Mouse (Mus musculus): ENCODE data around the gene Hist1h4i.

Gene Hist1h4i

DNA sequence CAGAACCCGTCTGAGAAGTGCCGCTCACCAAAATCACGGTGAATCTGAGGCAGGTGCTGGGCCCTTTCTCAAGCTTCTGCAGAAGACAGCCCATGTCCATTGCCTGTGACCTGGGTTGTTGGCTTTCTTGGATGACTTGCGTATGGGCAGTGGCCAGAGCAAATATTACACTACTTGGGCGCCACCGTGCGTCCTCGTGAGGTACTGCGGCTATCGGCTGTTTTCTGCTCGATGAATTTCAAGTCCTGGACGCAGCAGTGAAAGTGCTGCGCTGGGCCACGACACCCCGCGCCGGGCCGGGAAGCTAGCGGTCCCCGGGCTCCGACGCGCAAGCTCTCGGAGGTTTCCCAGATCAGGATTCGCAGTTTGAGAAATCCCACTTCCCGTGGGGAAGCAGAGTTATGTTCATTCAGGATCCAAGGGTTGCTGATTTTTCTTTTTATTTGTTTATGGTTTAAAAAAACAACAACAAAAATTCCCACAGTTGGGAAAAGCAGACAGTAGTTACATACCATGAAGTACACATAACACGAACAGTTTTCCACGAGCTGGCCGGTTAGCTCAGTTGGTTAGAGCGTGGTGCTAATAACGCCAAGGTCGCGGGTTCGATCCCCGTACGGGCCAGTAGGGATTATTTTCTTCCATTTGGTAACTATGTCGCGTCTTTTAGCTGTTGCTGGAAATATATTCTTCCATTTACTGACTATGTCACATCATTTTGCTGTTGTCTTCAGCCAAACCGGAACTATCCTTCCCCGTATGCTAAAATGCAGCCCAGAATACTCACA lies 12.3 kb downstream of the Hist1h4i start:
- CTCF ChIA-PET: interaction anchor here (0.6 to 2.0 kb wide), 16 partner anchors 14 to 1373 kb away, joined by 3 to 10 read pairs (median 4); partner anchors contain the start of gene Pom121l2 (in 1 of the 4)
- POLR2A ChIA-PET: interaction anchor here in 3 of 4 experiments (0.6 to 10.4 kb wide), 40 partner anchors 9 to 1722 kb away, joined by 3 to 225 read pairs (median 4); partner anchors contain the start of genes Hist1h2ag (in 3 of the 3), Hist1h2bj (in 3 of the 3), Hist1h4i (in 2 of the 3) and Pom121l2 (in 2 of the 3)

GRCm38 (mm10) chr13:22026058-22027031 lies 14.8 kb downstream of the Hist1h4i start:
- POLR2A ChIA-PET: interaction anchor here in 3 of 4 experiments (0.6 to 1.2 kb wide), 13 partner anchors 8 to 108 kb away, joined by 3 to 7 read pairs (median 4); partner anchors contain the start of genes Hist1h2ah (in 3 of the 3) and Hist1h2bk (in 3 of the 3)
- CTCF ChIA-PET: no interaction called here

- POLR2A ChIA-PET: interaction anchor here (0.6 to 5.4 kb wide), 31 partner anchors 9 to 1548 kb away, joined by 3 to 31 read pairs (median 4); partner anchors contain the start of genes Hist1h2ag (in 3 of the 4), Hist1h2ah (in 3 of the 4), Hist1h2bj (in 3 of the 4) and Hist1h2bk (in 3 of the 4)
- CTCF ChIA-PET: interaction anchor here (0.6 to 1.0 kb wide), 7 partner anchors 27 to 1409 kb away, joined by 3 to 9 read pairs (median 3); no protein-coding TSS in a partner anchor
These were observed 18.9 kb downstream of the Hist1h4i start for GRCm38 (mm10) chr13:22022241-22022640.

GRCm38 (mm10) chr13:22021581-22021980 lies 19.6 kb downstream of the Hist1h4i start:
- POLR2A ChIA-PET: interaction anchor here in 3 of 4 experiments (0.6 to 5.4 kb wide), 27 partner anchors 10 to 1549 kb away, joined by 3 to 31 read pairs (median 4); partner anchors contain the start of genes Hist1h2ag (in 3 of the 3), Hist1h2ah (in 3 of the 3), Hist1h2bj (in 3 of the 3) and Hist1h2bk (in 3 of the 3)
- CTCF ChIA-PET: interaction anchor here in 3 of 4 experiments (0.5 to 1.0 kb wide), 4 partner anchors 26 to 1380 kb away, joined by 3 to 4 read pairs (median 3); no protein-coding TSS in a partner anchor

GRCm38 (mm10) chr13:22020901-22021339 lies 20.2 kb downstream of the Hist1h4i start:
- CTCF ChIA-PET: interaction anchor here in 1 of 4 experiments (0.5 kb wide), 1 partner anchor 821 kb away, joined by 3 read pairs; no protein-coding TSS in a partner anchor
- POLR2A ChIA-PET: interaction anchor here in 3 of 4 experiments (0.6 to 5.4 kb wide), 15 partner anchors 13 to 1380 kb away, joined by 3 to 31 read pairs (median 4); partner anchors contain the start of genes Hist1h2ah (in 3 of the 3), Hist1h2bk (in 3 of the 3), Hist1h2ag (in 2 of the 3) and Hist1h2bj (in 2 of the 3)

DNA sequence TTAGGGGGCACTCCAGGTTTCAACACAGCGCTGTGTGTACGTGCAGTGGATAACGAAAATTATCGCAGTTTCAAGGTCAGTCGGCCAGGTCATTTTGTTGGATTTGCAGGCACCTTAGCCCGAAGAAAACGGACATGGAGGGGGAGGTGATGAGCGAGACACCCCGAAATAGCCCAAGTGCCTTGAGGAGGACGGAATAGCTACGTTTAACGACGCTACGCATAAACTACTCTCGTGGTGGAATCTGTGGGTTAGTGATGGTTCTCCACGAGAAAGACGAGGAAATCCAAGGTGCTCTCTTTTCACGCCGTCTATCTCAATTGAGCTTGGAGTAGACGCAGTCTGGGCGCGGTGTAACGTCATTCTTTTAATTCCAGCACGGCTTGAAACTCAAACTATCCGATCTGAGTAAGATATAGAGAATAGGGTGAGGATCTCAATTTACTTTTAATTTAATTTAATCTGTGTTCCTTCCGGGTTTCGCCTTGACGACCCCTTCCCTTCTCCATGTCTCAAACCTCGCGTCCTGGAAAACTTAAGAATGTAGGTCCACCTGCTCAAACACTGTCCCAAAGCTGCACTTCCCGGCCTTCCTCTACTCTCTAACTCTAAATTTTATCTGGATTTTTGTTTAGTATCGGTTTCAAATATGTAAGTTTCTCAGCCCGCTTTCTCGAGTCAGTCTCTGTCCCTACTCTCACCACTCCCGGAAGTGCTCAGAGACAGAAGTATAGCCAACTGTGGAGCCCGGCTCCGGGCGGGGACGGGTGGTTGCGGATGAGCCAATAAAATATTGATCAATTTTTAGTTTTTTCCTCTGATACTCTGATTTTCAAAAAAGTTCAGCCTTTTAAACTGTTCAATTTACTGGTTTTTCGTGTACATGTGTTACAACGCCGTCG lies 21.0 kb downstream of the Hist1h4i start:
- CTCF ChIA-PET: no interaction called here
- POLR2A ChIA-PET: interaction anchor here (0.6 to 7.4 kb wide), 24 partner anchors 11 to 1535 kb away, joined by 3 to 47 read pairs (median 4); partner anchors contain the start of genes Hist1h2ah (in 3 of the 4), Hist1h2bk (in 3 of the 4), Hist1h2ag (in 2 of the 4) and Hist1h2bj (in 2 of the 4)

DNA sequence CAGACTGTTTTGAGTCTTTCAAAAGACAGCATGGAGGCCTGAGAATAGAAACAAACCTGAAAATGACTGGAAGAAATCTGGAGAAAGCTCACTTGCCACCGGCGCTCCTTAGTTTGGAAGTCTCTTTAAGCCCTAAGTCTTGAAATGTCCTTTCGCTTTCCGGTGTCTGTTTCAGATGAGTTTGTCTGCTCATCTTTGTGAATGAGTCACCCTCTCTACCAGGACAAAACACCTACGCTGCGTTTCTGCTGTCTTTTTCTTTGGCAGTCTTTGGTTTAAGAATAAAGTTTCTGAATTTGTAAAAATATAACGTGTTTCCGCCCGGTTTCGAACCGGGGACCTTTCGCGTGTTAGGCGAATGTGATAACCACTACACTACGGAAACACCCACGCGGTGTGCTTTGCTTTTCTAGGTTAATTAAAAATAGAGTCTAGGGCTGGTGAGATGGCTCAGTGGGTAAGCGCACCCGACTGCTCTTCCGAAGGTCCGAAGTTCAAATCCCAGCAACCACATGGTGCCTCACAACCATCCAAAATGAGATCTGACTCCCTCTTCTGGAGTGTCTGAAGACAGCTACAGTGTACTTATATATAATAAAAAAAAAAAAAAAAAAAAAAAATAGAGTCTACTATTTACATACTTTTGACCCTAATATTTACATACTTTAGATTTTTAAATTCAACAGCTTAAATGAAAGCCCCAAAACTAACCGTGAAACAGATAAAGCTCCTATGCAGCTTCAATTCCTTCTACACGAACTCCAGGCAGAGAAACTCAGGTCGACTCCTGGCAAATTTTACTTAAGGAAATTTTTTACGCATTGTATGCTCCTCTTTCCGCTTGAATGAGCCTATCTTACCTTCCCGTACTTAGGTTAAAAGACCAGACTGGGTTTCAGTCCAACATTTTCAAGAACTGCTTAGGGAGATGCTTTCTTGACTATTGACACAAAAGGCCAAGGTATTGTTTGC lies 25.4 kb downstream of the Hist1h4i start:
- ChIA-PET CTCF (interaction anchor here in 2 of 4 experiments (0.5 to 1.7 kb wide), 5 partner anchors 10 to 107 kb away, joined by 3 to 4 read pairs (median 3); no protein-coding TSS in a partner anchor), POLR2A (interaction anchor here (0.9 to 7.4 kb wide), 16 partner anchors 8 to 236 kb away, joined by 3 to 47 read pairs (median 4); partner anchors contain the start of genes Hist1h1b (in 1 of the 4), Hist1h2ag (in 1 of the 4), Hist1h2ah (in 1 of the 4) and Hist1h2bj (in 1 of the 4))

DNA sequence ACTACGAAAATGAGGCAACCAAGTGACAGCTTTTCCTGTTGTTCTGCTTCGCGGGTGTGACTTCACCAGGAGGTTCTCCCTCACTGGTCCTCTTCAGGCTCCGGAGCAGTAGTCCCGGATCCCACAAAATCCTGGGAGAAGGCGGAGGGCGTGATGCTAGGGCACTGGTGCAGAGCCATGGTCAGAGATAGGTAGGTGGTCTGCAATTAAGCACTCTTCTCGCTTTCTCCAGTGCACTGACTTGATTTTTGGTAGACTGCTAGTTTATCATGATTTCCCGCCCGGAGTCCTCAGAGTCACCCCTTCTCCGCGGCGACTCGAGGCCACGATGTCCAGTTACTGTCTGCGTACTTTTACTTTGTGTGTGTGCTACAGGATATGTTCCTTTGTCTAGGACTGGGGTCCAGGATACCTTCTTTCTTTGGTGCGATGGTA lies 26.7 kb downstream of the Hist1h4i start:
- POLR2A ChIA-PET: interaction anchor here (0.7 to 7.4 kb wide), 14 partner anchors 8 to 1520 kb away, joined by 3 to 47 read pairs (median 4); partner anchors contain the start of genes Hist1h2af (in 1 of the 4), Hist1h2ag (in 1 of the 4), Hist1h2ah (in 1 of the 4) and Hist1h2bj (in 1 of the 4)
- CTCF ChIA-PET: interaction anchor here in 1 of 4 experiments (0.8 to 1.7 kb wide), 2 partner anchors 15 to 1387 kb away, joined by 3 to 4 read pairs; no protein-coding TSS in a partner anchor

GRCm38 (mm10) chr13:22013716-22014115 lies 27.4 kb downstream of the Hist1h4i start:
- ChIA-PET CTCF (interaction anchor here in 3 of 4 experiments (0.6 to 1.0 kb wide), 4 partner anchors 39 to 1388 kb away, joined by 3 read pairs; no protein-coding TSS in a partner anchor), POLR2A (interaction anchor here in 3 of 4 experiments (0.6 to 7.4 kb wide), 7 partner anchors 7 to 1520 kb away, joined by 3 to 47 read pairs (median 5); partner anchors contain the start of genes Hist1h2af (in 1 of the 3) and Hist1h2ah (in 1 of the 3))

- CTCF ChIA-PET: interaction anchor here in 1 of 4 experiments (0.7 kb wide), 1 partner anchor 73 kb away, joined by 3 read pairs; no protein-coding TSS in a partner anchor
- POLR2A ChIA-PET: interaction anchor here in 2 of 4 experiments (0.6 to 2.1 kb wide), 6 partner anchors 10 to 222 kb away, joined by 3 to 7 read pairs (median 4); partner anchors contain the start of genes Hist1h2an (in 1 of the 2) and Hist1h2bp (in 1 of the 2)
These were observed 31.5 kb downstream of the Hist1h4i start, which contains the start of gene Prss16 for GRCm38 (mm10) chr13:22009642-22010041. Prss16 (minus strand) TSS chr13:22009742.

- ChIA-PET CTCF (interaction anchor here in 1 of 4 experiments (0.5 kb wide), 1 partner anchor 1392 kb away, joined by 4 read pairs; no protein-coding TSS in a partner anchor), POLR2A (interaction anchor here in 2 of 4 experiments (1.1 to 3.9 kb wide), 6 partner anchors 9 to 35 kb away, joined by 3 to 22 read pairs (median 6); partner anchors contain the start of genes Hist1h2ag (in 1 of the 2) and Hist1h2bj (in 1 of the 2))
These were observed 32.5 kb downstream of the Hist1h4i start for GRCm38 (mm10) chr13:22008707-22009106.

- ChIA-PET POLR2A (interaction anchor here in 2 of 4 experiments (0.7 to 4.0 kb wide), 8 partner anchors 9 to 36 kb away, joined by 3 to 47 read pairs (median 6); partner anchors contain the start of genes Hist1h2ag (in 2 of the 2), Hist1h2bj (in 2 of the 2) and Pom121l2 (in 1 of the 2)), CTCF (no interaction called here)
These were observed 33.3 kb downstream of the Hist1h4i start for GRCm38 (mm10) chr13:22007872-22008271.

DNA sequence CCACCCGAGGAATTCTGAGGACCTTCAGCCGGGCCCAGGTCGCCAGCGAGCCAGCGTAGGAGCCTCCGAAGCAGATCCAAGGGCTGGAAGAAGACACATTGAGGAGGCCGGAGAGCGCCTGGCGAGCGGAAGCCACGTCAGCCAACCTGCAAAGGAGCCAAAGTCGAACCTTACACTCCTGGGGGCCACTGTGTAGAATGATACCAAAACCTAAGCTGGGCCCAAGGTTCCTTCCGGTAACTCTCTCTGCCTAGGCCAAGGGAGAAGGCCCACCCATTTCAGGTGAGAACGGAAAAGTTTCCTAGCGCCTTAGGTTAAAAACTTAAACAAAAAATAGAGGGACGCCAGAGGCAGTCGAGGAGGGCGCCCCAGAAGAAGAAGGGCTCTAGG lies 34.0 kb downstream of the Hist1h4i start:
- ChIA-PET POLR2A (interaction anchor here in 3 of 4 experiments (0.7 to 4.0 kb wide), 14 partner anchors 10 to 1424 kb away, joined by 3 to 47 read pairs (median 8); partner anchors contain the start of genes Hist1h2ag (in 2 of the 3), Hist1h2bj (in 2 of the 3), Pom121l2 (in 2 of the 3) and Hist1h2ah (in 1 of the 3)), CTCF (interaction anchor here in 3 of 4 experiments (0.6 to 1.7 kb wide), 4 partner anchors 12 to 1429 kb away, joined by 3 to 4 read pairs (median 3); partner anchors contain the start of gene Pom121l2 (in 1 of the 3))

All from embryonic stem cell, embryonic (primary cell).